Mouse (Mus musculus) hindbrain, embryonic 15.5 days (tissue): ENCODE measurements around the gene Mfsd7a. TPM values are rescaled to one million over a fixed set of nuclear protein-coding genes. Genes with fewer than 3 reads are reported as not detected.
"Not testable (repeated sequence)": the region's sequence is repeated elsewhere in the genome, so short reads cannot be mapped to it uniquely, and the experiment has no call there.

Source experiments
- ATAC-seq: fragments of 200-750 bp; cut with Nextera tagmentation; 2 replicates; pipeline ENCODE4 v1.8.0; 2017; ENCODE audit warnings: low read depth, moderate number of reproducible peaks, moderate TSS enrichment; ENCODE audit not compliant: low FRiP score
- H3K27ac ChIP-seq: fragments of 300-500 bp; sonication (generic); replicated peaks from 2 replicates; pipeline ENCODE4 v1.5.1; 2015; ENCODE audit warnings: mild to moderate bottlenecking, inconsistent platforms
- H3K27me3 ChIP-seq: fragments of 300-500 bp; sonication (generic); 2 replicates; pipeline ENCODE4 v1.6.1; 2015; ENCODE audit warnings: control low read depth, inconsistent platforms
- H3K36me3 ChIP-seq: fragments of 300-500 bp; sonication (generic); 2 replicates; pipeline ENCODE4 v1.6.1; 2015; ENCODE audit warnings: control low read depth, inconsistent platforms
- H3K4me1 ChIP-seq: fragments of 300-500 bp; sonication (generic); replicated peaks from 2 replicates; pipeline ENCODE4 v1.6.1; 2015; ENCODE audit warnings: control low read depth, inconsistent platforms
- H3K4me2 ChIP-seq: fragments of 300-500 bp; sonication (generic); 2 replicates; pipeline ENCODE4 v1.6.1; 2015; ENCODE audit warnings: moderate library complexity, mild to moderate bottlenecking, inconsistent platforms
- H3K4me3 ChIP-seq: fragments of 300-500 bp; sonication (generic); 2 replicates; pipeline ENCODE4 v1.5.1; 2015; ENCODE audit warnings: mild to moderate bottlenecking, inconsistent platforms
- H3K9ac ChIP-seq: fragments of 300-500 bp; sonication (generic); 2 replicates; pipeline ENCODE4 v1.6.1; 2015; ENCODE audit warnings: inconsistent platforms
- H3K9me3 ChIP-seq: fragments of 300-500 bp; sonication (generic); 2 replicates; pipeline ENCODE4 v1.6.1; 2016; ENCODE audit warnings: control low read depth, inconsistent platforms
- WGBS: fragments of 180-500 bp; shearing (Covaris S2); methylation state at CpG from one replicate; pipeline ENCODE4 v1.1.7; 2015; 5-methylcytosine and 5-hydroxymethylcytosine counted together
- polyA plus RNA-seq: library from polyadenylated mRNA; unstranded; fragments of >200 nt; fragmentation: Nextera tagmentation; extraction: Ambion mirVana; gene quantifications from 2 replicates; pipeline ENCODE4 v1.2.1, GENCODE M21; 2015

Gene Mfsd7a
- polyA plus RNA-seq: 0.09 and 0.22 TPM in 2 replicates

DNA sequence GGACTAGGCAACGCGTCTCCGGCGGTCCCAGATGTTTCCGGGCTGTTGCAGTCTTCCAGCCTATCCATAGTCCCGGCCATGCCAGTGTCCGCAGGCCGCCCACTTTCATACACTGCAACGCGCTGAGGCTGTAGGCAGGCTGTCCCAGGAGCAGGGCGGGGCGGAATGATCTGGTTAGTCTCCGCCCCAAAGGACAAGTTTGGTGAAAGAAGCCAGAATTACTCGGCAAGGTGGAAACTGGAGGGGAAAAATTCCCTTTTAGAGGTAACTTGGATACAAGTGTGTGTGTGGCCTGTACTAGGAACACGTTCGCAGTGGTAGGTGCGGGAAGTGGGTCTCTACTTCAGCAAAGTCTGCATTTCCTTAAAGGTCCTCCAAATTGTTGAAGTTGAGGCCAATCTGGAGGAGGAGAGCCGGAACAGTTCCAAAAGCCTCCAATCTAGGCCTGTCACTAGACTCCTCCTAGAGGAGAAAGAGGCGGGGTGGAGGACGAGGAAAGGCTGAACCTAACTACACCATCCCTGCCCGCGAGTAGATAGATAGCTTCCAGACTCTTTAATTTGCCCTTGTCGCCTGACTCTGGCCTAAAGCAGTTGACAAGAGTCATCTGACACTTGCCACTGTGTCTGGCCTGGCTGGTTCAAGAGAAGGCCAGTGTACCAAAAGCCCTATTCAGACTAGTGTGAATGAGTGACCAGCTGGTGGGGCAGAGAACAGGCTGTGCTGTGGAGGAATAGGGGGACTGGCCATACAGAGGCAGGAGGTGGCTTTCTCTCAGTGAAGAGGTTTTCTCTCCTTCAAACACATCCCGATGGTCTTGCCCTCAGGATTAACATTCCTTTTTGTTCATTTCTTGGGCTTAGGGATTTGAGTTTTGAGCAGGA lies at the start of gene Mfsd7a:
Gene Mfsd7a (minus strand): TSS at position 107 of the 884 bp plus-strand sequence.
- Histone ChIP-seq H3K4me3 (peak within 1 kb of the TSS; percentile 26), H3K27ac (no peak within 1 kb of the TSS), H3K9ac (no peak within 1 kb of the TSS), H3K27me3 (peaks cover 6% of the 10 kb centered on the region; the same call in 1 of the 2 replicates), H3K4me2 (peak within 1 kb of the TSS; percentile 52), H3K4me1 (no peaks in the 10 kb centered on the region; the same call in 1 of the 2 replicates), H3K36me3 (no peaks in the 10 kb centered on the region), H3K9me3 (no peaks in the 10 kb centered on the region)
- 17% methylated on average over 24 of the region's 24 CpGs for WGBS
- no peak for ATAC-seq

DNA sequence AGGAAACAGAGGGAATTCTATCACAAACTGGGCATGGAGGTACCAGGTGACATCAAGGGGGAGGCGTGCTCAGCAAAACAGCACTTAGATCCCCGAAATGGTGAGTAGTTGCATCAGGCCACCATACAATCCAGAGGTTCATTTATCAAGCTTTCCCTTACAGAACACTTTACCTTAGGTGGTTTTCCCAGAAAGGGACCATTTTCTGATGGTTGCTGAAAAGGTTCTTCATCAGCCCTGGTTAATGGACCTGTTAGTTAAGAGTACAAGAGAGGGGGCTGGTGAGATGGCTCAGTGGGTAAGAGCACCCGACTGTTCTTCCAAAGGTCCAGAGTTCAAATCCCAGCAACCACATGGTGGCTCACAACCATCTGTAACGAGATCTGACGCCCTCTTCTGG lies 37.5 kb upstream of the Mfsd7a start:
- not testable (repeated sequence) for H3K4me1 ChIP-seq, H3K27me3 ChIP-seq, H3K4me3 ChIP-seq, H3K9ac ChIP-seq, H3K27ac ChIP-seq, H3K9me3 ChIP-seq, H3K4me2 ChIP-seq, ATAC-seq
- 92% methylated on average over 5 of the region's 5 CpGs for WGBS
- peaks cover 48% of the 10 kb centered on the region for H3K36me3 ChIP-seq

DNA sequence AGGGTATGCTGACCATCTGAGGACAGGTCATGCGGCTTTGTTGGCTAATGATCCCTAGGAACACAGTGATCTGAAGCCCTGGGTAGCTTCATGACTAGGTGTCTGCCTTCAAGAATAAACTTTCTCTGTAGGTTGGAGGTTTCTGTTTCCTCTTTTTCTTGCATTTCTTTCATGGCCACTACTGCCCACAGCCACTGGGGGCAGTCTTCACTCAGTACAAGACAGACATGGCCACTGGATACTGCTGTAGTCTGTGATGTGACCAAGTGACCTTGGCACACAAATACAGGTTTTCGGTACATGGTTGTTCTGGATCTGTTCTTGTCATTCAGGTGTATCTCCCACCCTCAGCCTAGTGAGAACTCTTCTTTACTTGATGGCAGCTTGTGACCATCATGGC lies 36.5 kb upstream of the Mfsd7a start:
- peaks cover 42% of the 10 kb centered on the region for H3K36me3 ChIP-seq

DNA sequence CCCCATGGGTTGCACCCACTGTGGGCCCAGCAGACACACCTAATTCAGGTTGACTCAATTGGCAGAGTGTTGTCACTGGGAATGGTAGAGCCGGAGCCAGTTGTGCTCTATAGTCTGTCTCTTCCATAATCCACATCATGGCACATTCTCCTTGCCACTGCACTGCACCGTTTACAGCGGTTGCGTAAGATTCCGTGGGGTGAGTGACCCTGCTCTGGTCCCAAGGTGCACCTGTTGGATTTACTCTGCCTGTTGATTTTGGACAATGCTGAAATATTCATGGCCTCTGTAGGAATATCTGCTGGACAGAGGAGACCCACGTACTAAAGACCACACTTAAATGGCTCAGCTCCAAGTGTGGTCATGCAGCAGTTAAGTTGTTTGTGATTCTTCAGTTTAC lies 34.3 kb upstream of the Mfsd7a start:
- Histone ChIP-seq H3K4me2 (no peak overlapping the region), H3K9ac (no peak overlapping the region), H3K9me3 (no peaks in the 10 kb centered on the region), H3K36me3 (peaks cover 39% of the 10 kb centered on the region), H3K4me3 (no peak overlapping the region), H3K27ac (no peak overlapping the region), H3K4me1 (no peaks in the 10 kb centered on the region), H3K27me3 (no peaks in the 10 kb centered on the region)
- ATAC-seq: 0 out of 2 replicates have a peak, but pooled peaks have one; percentile 30
- WGBS: 93% methylated on average over 6 of the region's 6 CpGs

More for the DNA sequence above, 36.5 kb upstream of the Mfsd7a start:
- no peaks in the 10 kb centered on the region for H3K9me3 ChIP-seq
- H3K9ac ChIP-seq: no peak overlapping the region
- no peaks in the 10 kb centered on the region for H3K4me1 ChIP-seq
- H3K4me3 ChIP-seq: no peak overlapping the region
- H3K27ac ChIP-seq: no peak overlapping the region
- 0 out of 2 replicates have a peak, but pooled peaks have one; percentile 30 for ATAC-seq
- WGBS: 96% methylated on average over 2 of the region's 2 CpGs
- no peak overlapping the region for H3K4me2 ChIP-seq
- H3K27me3 ChIP-seq: no peaks in the 10 kb centered on the region

DNA sequence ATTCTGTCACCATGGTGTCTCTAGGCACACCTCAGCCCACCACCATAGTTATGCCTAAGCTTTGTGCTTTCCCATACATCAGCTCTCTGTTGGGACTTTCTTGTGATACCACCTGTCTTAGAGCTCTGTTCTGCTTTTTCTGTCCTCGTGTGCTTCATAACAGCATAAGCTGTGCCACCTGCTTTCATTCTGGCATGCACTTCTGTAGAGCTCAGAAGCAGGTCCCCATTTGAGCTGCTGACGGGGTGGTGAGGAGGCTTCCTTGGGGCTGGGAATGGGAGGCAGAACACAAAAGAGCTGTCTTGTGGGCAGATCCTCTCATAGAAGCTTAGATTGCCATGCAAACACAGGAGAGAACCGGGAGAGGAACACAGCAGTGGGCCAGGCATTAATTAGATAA lies 27.3 kb upstream of the Mfsd7a start:
- Histone ChIP-seq H3K27me3 (no peaks in the 10 kb centered on the region), H3K4me1 (no peaks in the 10 kb centered on the region), H3K9ac (no peak overlapping the region), H3K9me3 (no peaks in the 10 kb centered on the region), H3K27ac (no peak overlapping the region), H3K4me2 (no peak overlapping the region), H3K36me3 (peaks cover 77% of the 10 kb centered on the region), H3K4me3 (no peak overlapping the region)
- ATAC-seq: no peak
- 90% methylated on average over 3 of the region's 3 CpGs for WGBS

DNA sequence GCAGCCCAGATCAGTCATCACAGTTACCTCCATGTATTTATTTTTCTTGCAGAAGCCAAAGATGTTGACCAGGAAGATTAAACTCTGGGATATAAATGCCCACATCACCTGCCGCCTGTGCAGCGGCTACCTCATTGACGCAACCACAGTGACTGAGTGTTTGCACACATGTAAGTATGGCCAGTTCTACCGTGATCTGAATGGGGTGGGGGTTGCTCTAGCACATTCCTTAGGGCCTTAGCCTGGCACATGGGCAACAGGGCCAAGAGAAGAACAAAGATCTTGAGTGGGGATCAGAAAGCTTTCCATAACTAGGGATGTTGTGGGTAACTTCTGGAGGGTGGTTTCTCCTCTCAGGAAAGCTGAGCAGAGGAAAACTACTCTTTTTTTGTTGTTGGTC lies 25.0 kb upstream of the Mfsd7a start:
- Histone ChIP-seq H3K9me3 (no peaks in the 10 kb centered on the region), H3K27ac (no peak overlapping the region), H3K4me1 (no peaks in the 10 kb centered on the region), H3K4me2 (no peak overlapping the region), H3K36me3 (peaks cover 69% of the 10 kb centered on the region), H3K9ac (no peak overlapping the region), H3K4me3 (no peak overlapping the region), H3K27me3 (no peaks in the 10 kb centered on the region)
- 91% methylated on average over 4 of the region's 4 CpGs for WGBS
- no peak for ATAC-seq

DNA sequence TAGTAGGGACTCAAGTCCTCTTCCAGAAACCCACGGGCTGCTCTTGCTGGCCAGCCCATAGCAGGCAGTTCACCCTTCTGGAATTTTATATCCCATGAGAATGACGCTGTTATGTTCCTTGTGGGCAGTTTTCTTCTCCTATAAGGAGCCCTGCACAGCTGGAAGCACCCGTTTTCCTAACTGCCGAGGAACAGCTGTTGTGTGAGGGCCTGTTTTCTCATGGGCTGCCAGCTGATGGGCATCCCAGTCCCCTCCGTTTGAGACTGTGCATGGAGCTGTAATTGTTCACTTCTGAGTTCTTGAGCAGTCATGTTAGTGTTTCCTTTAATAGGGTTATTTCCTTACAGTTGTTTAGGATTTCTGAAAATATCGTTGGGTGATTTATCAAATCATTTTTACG lies 20.9 kb upstream of the Mfsd7a start:
- H3K4me3 ChIP-seq: no peak overlapping the region
- H3K27me3 ChIP-seq: no peaks in the 10 kb centered on the region
- no peak for ATAC-seq
- no peak overlapping the region for H3K9ac ChIP-seq
- H3K4me1 ChIP-seq: peaks cover 13% of the 10 kb centered on the region
- 69% methylated on average over 7 of the region's 7 CpGs for WGBS
- H3K36me3 ChIP-seq: peaks cover 29% of the 10 kb centered on the region
- no peaks in the 10 kb centered on the region for H3K9me3 ChIP-seq
- no peak overlapping the region for H3K4me2 ChIP-seq
- no peak overlapping the region for H3K27ac ChIP-seq

DNA sequence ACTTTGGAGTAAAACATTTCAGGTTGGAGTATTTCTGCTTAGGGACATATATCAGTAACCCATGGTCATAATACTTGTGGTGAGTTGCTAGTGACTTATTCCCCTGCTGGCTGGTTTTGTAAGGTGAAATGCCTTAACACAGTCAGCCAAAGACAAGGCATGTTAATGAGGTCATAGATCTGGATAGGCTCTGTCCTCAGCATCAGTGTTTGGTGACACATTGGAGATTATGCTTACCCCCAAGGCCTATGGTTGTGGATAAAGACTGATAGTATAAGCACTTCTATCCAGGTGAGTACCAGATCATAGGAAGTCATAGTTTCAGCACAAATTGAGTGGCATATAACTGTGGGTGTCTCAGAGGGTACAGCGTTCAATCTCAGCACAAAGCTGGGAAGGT lies 18.0 kb upstream of the Mfsd7a start:
- Histone ChIP-seq H3K27ac (no peak overlapping the region), H3K36me3 (no peaks in the 10 kb centered on the region), H3K9me3 (no peaks in the 10 kb centered on the region), H3K4me1 (peaks cover 40% of the 10 kb centered on the region), H3K4me3 (no peak overlapping the region), H3K27me3 (no peaks in the 10 kb centered on the region), H3K4me2 (no peak overlapping the region), H3K9ac (no peak overlapping the region)
- ATAC-seq: no peak
- 94% methylated on average over 1 of the region's 1 CpGs for WGBS

DNA sequence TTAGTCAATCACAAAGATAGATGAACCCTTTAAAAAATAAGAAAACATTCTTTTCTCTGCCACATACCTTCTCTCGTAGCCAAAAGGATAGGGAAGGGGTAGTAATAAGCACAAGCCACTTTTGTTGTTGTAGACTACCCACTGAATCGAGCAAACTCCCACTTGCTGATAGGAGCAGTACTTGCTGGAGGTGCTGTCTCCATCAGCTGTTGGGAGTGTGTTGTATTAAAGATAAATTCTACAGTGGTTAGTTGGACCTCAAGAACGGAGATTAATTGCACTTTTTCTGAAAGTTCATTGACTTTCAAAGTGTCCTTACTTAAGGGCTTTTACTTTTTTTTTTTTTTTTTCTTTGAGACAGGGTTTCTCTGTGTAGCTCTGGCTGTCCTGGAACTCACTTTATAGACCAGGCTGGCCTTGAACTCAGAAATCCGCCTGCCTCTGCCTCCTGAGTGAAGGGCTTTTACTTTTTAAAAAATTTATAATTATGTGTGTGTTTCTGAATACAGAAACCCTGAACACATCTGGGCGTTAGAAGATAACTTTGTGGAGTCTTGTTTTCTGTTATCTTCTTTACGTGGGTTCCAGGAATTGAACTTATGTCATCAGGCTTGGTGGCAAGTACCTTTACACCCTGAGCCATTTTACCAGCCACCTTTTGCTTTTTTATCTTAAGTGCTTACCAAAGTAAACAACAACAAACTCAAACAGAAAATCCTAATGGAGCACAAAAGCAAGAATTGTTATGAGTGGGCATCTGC lies 16.6 kb upstream of the Mfsd7a start:
- whole genome bisulfite sequencing: 93% methylated on average over 6 of the region's 6 CpGs
- ATAC-seq: no peak
- no peaks in the 10 kb centered on the region for H3K36me3 ChIP-seq
- H3K4me1 ChIP-seq: peaks cover 45% of the 10 kb centered on the region
- no peak overlapping the region for H3K9ac ChIP-seq
- no peak overlapping the region for H3K4me2 ChIP-seq
- H3K27ac ChIP-seq: no peak overlapping the region
- H3K9me3 ChIP-seq: no peaks in the 10 kb centered on the region
- no peak overlapping the region for H3K4me3 ChIP-seq
- H3K27me3 ChIP-seq: no peaks in the 10 kb centered on the region

DNA sequence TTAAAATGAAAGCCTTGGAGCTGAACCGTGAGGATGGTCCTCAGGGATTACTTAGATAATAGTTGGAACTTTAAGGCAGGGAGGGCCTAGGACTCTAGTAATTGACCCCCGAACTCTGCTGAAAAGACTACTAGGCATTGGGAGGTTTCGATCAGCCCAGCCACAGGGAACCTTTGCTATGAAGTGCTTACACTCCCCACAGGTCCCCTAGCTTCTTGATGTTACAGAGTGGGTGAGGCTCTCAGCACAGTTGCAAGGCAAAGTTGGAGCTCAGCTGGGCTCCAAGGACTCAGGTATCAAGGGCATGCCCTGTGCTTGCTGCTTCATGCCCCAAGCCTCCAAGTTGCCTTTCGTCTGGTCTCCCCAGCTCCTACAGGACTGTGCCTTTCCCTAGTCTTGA lies 13.8 kb upstream of the Mfsd7a start:
- H3K27ac ChIP-seq: peak overlapping the region; percentile 84; the same call in 1 of the 2 replicates
- peaks cover 45% of the 10 kb centered on the region for H3K4me1 ChIP-seq
- H3K4me3 ChIP-seq: peak overlapping the region; percentile 83
- H3K4me2 ChIP-seq: peak overlapping the region; percentile 94
- H3K27me3 ChIP-seq: 0 out of 2 replicates have a peak, but pooled peaks cover 10% of the 10 kb centered on the region
- no peak for ATAC-seq
- WGBS: 42% methylated on average over 4 of the region's 4 CpGs
- peak overlapping the region; percentile 96 for H3K9ac ChIP-seq
- H3K36me3 ChIP-seq: no peaks in the 10 kb centered on the region
- no peaks in the 10 kb centered on the region for H3K9me3 ChIP-seq

DNA sequence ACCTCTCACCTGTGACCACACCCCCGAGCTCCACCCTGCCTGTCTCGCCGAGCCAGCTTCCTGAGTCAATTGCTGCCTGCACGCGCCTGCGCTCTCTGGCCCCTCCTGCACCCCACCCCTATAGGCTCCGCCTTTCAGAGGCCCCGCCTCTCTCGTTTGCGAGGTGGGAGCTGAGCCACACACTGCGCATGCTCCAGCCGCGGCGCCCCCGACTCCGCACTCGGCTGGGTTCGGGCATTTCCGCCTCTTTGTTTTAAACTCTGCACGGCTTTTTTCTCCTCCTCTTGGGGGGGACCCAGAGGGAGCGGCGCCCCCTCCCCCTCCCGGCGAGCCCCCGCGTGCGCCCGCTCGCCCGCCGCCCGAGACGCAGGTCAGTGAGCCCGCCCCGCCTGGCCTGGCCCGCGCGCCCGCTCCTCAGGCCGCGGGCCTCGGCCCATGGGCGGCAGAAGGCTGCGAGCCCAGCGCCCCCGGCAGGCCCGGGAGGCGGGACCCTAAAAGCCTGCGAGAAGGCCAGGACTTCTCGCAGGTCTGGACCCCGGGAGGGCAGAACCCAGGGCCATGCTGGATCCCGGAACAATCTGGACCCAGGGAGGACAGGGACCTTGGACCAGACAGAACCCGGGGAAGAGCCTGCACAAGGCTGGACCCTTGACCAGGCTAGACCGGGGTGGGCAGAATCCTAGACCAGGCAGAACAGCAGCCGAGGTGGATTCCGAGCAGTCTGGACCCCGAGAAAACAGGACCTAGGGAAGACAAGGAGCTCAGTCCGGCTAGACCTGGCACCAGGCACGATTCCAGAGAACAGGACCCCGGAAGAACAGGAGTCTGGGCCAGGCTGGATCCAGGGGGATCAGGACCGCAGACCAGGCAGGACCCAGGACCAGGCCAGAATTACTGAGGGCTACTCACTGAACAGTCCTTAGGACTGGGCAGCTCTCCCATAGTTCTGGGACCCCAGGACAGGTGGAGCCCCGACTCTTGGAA lies 12.7 kb upstream of the Mfsd7a start, which contains the start of gene Pcgf3:
Gene Pcgf3 (plus strand): TSS at position 151 of the 984 bp plus-strand sequence.
- Histone ChIP-seq H3K27ac (peak within 1 kb of the TSS; percentile 84), H3K9me3 (no peaks in the 10 kb centered on the region), H3K36me3 (no peaks in the 10 kb centered on the region), H3K4me2 (peak within 1 kb of the TSS; percentile 94), H3K4me3 (peak within 1 kb of the TSS; percentile 83), H3K9ac (peak within 1 kb of the TSS; percentile 96), H3K4me1 (peaks cover 45% of the 10 kb centered on the region), H3K27me3 (0 out of 2 replicates have a peak, but pooled peaks cover 10% of the 10 kb centered on the region)
- 1% methylated on average over 55 of the region's 62 CpGs for WGBS
- ATAC-seq: peak; percentile 98
